Mouse (Mus musculus): ENCODE measurements around the gene Umad1. TPM values are rescaled to one million over a fixed set of nuclear protein-coding genes. Genes with fewer than 3 reads are reported as not detected.

The Umad1 gene
- total and polyA plus RNA-seq, 3 experiments = 7.6 to 17.5 (median 10.0) TPM

GRCm38 (mm10) chr6:8333380-8333779, 74.3 kb downstream of the Umad1 start:
- dilution Hi-C loops (cut with MboI; ENCODE audit: extremely low pct_ligation_motif_present, extremely low pct_unique_long_range_greater_than_20kb, low sequenced_read_pairs) = no loop called here
- peaks cover 0 to 1% of the 10 kb centered on the region in 2 experiments for H3K36me3 ChIP-seq (replicated peaks in 1 of 2; ENCODE audit: control insufficient read depth in 1 of 2, insufficient read depth in 1 of 2, low read length in 1 of 2)

GRCm38 (mm10) chr6:8336487-8337390, 77.7 kb downstream of the Umad1 start:
- H3K4me3 ChIP-seq (replicated peaks in 1 of 3; ENCODE audit: low read depth in 2 of 3, low read length in 2 of 3, poor library complexity in 1 of 3) = peak overlapping the region in 2 of 3 experiments; percentile 25 to 59
- in situ Hi-C loops (cut with MboI; ENCODE audit: low pct_ligation_motif_present, low pct_unique_long_range_greater_than_20kb, low sequenced_read_pairs) = loop anchor here (25.0 kb wide), 1 partner anchor 401 kb away; no protein-coding TSS in a partner anchor
- dilution Hi-C loops (cut with MboI; ENCODE audit: extremely low pct_ligation_motif_present, extremely low pct_unique_long_range_greater_than_20kb, low sequenced_read_pairs) = no loop called here

More at GRCm38 (mm10) chr6:8333380-8333779, 74.3 kb downstream of the Umad1 start:
- Histone ChIP-seq H3K4me3 (replicated peaks in 1 of 3; ENCODE audit: low read depth in 2 of 3, low read length in 2 of 3, poor library complexity in 1 of 3) (no peak overlapping the region), H3K4me1 (ENCODE audit: control insufficient read depth in 1 of 2, insufficient read depth in 2 of 2) (peaks cover 4 to 10% of the 10 kb centered on the region in 2 experiments), H3K9me3 (replicated peaks; ENCODE audit: low read length) (no peaks in the 10 kb centered on the region), H3K9ac (ENCODE audit: insufficient read depth, low read depth) (no peak overlapping the region), H3K4me2 (ENCODE audit: insufficient read depth, low read depth, poor library complexity, severe bottlenecking) (no peak overlapping the region), H3K27ac (ENCODE audit: insufficient read depth, low read depth) (no peak overlapping the region), H3K27me3 (replicated peaks) (no peaks in the 10 kb centered on the region), H3K79me2 (replicated peaks; ENCODE audit: control insufficient read depth, extremely low read depth, insufficient read depth, poor library complexity, severe bottlenecking) (no peaks in the 10 kb centered on the region)
- in situ Hi-C loops (cut with MboI; ENCODE audit: low pct_ligation_motif_present, low pct_unique_long_range_greater_than_20kb, low sequenced_read_pairs) = loop anchor here (25.0 kb wide), 1 partner anchor 404 kb away; no protein-coding TSS in a partner anchor
- no peak for DNase-seq (ENCODE audit: extremely low read depth)
- no peak for TF ChIP-seq SMC3 (IDR thresholded peaks at IDR 0.05; ENCODE audit: low read depth, low read length)
- no peak for TF ChIP-seq ZMIZ1 (IDR thresholded peaks at IDR 0.05; ENCODE audit: low read depth, low read length)
- TF ChIP-seq MAX (IDR thresholded peaks at IDR 0.05; ENCODE audit: low read length) = no peak
- TF ChIP-seq ELF1 (IDR thresholded peaks at IDR 0.05; ENCODE audit: low read depth, low read length) = no peak
- no peak for TF ChIP-seq POLR2AphosphoS2 (IDR thresholded peaks at IDR 0.05; ENCODE audit: low read depth, low read length)
- TF ChIP-seq NRF1 (IDR thresholded peaks at IDR 0.05; ENCODE audit: low read depth, low read length) = no peak
- TF ChIP-seq PAX5 (IDR thresholded peaks at IDR 0.05; ENCODE audit: low read length) = no peak
- TF ChIP-seq USF2 (conservative IDR thresholded peaks at IDR 0.05; ENCODE audit: low read depth, low read length) = no peak
- no peak for TF ChIP-seq TCF12 (IDR thresholded peaks at IDR 0.05; ENCODE audit: low read depth, low read length)
- no peak for TF ChIP-seq BHLHE40 (IDR thresholded peaks at IDR 0.05; ENCODE audit: low read depth, low read length)
- TF ChIP-seq CHD1 (IDR thresholded peaks at IDR 0.05; ENCODE audit: low read depth, low read length) = no peak
- no peak for TF ChIP-seq NELFE (IDR thresholded peaks at IDR 0.05; ENCODE audit: low read depth, low read length)
- TF ChIP-seq CHD2 (IDR thresholded peaks at IDR 0.05; ENCODE audit: low read length) = no peak
- TF ChIP-seq KAT2A (IDR thresholded peaks at IDR 0.05; ENCODE audit: insufficient replicate concordance, low read length) = no peak
- no peak for TF ChIP-seq POLR2A (IDR thresholded peaks at IDR 0.05; ENCODE audit: low read depth, low read length)
- TF ChIP-seq IRF4 (IDR thresholded peaks at IDR 0.05; ENCODE audit: low read depth, low read length) = no peak
- no peak for TF ChIP-seq JUN (IDR thresholded peaks at IDR 0.05; ENCODE audit: insufficient read depth, low read depth, low read length)

More at GRCm38 (mm10) chr6:8336487-8337390, 77.7 kb downstream of the Umad1 start:
- Histone ChIP-seq H3K27ac (ENCODE audit: insufficient read depth, low read depth) (peak overlapping the region; percentile 74), H3K9ac (ENCODE audit: insufficient read depth, low read depth) (peak overlapping the region; percentile 27), H3K79me2 (replicated peaks; ENCODE audit: control insufficient read depth, extremely low read depth, insufficient read depth, poor library complexity, severe bottlenecking) (no peaks in the 10 kb centered on the region), H3K4me1 (ENCODE audit: control insufficient read depth in 1 of 2, insufficient read depth in 2 of 2) (peaks cover 4 to 17% of the 10 kb centered on the region in 2 experiments), H3K27me3 (replicated peaks) (no peaks in the 10 kb centered on the region), H3K4me2 (ENCODE audit: insufficient read depth, low read depth, poor library complexity, severe bottlenecking) (peak overlapping the region; percentile 29), H3K36me3 (replicated peaks in 1 of 2; ENCODE audit: control insufficient read depth in 1 of 2, insufficient read depth in 1 of 2, low read length in 1 of 2) (peaks cover 0 to 1% of the 10 kb centered on the region in 2 experiments), H3K9me3 (replicated peaks; ENCODE audit: low read length) (no peaks in the 10 kb centered on the region)
- no peak for DNase-seq (ENCODE audit: extremely low read depth)
- TF ChIP-seq POLR2AphosphoS2 (IDR thresholded peaks at IDR 0.05; ENCODE audit: low read depth, low read length) (no peak), MAFK (IDR thresholded peaks at IDR 0.05; ENCODE audit: insufficient replicate concordance, low read length) (no peak), UBTF (IDR thresholded peaks at IDR 0.05; ENCODE audit: low read depth, low read length) (no peak), MEF2A (IDR thresholded peaks at IDR 0.05; ENCODE audit: borderline replicate concordance, low read depth, low read length) (no peak), KAT2A (IDR thresholded peaks at IDR 0.05; ENCODE audit: insufficient replicate concordance, low read length) (no peak), POLR2A (IDR thresholded peaks at IDR 0.05; ENCODE audit: low read depth, low read length) (no peak), EP300 (IDR thresholded peaks at IDR 0.05; ENCODE audit: low read length) (no peak), CHD2 (IDR thresholded peaks at IDR 0.05; ENCODE audit: low read length) (no peak), RCOR1 (conservative IDR thresholded peaks at IDR 0.05; ENCODE audit: low read depth, low read length) (no peak), ELF1 (IDR thresholded peaks at IDR 0.05; ENCODE audit: low read depth, low read length) (no peak), E2F4 (IDR thresholded peaks at IDR 0.05; ENCODE audit: insufficient replicate concordance, low read depth, low read length) (no peak), RAD21 (IDR thresholded peaks at IDR 0.05; ENCODE audit: low read depth, low read length) (no peak)

Data from CH12.LX (cell line).